Mouse (Mus musculus) E14TG2a.4 (cell line): ENCODE measurements at regions not wholly inside any gene's neighbourhood (a gene's known extent, or its start where the extent isn't known, plus 50 kb on each side); places are given as distances from the start of the nearest gene placed in this dataset.

Experiments
- H3K27me3 ChIP-seq: 2 replicates; pipeline ENCODE4 v1.6.1; 2014; ENCODE audit warnings: low read length, control low read depth; ENCODE audit not compliant: insufficient read depth
- H3K36me3 ChIP-seq: 2 replicates; pipeline ENCODE4 v1.6.1; 2014; ENCODE audit warnings: low read length, control low read depth; ENCODE audit not compliant: insufficient read depth
- H3K4me1 ChIP-seq: replicated peaks from 2 replicates; pipeline ENCODE4 v1.6.1; 2014; ENCODE audit warnings: low read depth, low read length, control low read depth
- H3K4me3 ChIP-seq: replicated peaks from 2 replicates; pipeline ENCODE4 v1.5.1; 2014; ENCODE audit warnings: mild to moderate bottlenecking, low read length
- H3K9me3 ChIP-seq: 2 replicates; pipeline ENCODE4 v1.6.1; 2014; ENCODE audit warnings: low read length, control low read depth
- CTCF ChIP-seq: conservative IDR thresholded peaks from 2 replicates; pipeline ENCODE4 v1.5.1; 2014; ENCODE audit warnings: low read length
- NANOG ChIP-seq: IDR thresholded peaks from 2 replicates; pipeline ENCODE4 v1.6.1; 2014; ENCODE audit warnings: borderline replicate concordance, low read length, mixed read lengths
- POU5F1 ChIP-seq: IDR thresholded peaks from 2 replicates; pipeline ENCODE4 v1.6.1; 2014; ENCODE audit warnings: low read length, borderline replicate concordance

DNA sequence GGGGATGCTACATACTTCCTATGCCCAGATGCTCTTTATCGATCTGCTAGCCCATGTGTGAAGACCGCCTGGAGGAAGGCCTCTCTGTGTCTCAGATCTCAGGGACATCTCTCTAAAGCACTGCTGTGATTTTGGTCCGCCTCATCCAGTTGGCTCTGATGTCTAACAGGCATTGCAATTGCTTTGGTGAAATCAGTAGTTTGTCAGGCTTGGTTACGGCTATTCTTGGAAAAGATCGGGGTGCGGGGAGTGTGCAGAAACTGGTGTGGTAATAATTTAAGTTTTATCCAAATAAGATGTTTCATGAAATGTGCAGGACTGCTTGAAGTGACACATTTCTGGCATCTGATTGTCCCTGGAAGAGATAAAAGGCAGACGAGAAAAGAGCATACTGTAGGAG is 117.9 kb downstream of the Gm12728 start:
- H3K27me3 ChIP-seq, result peaks cover 7% of the 10 kb centered on the region; the same call in 1 of the 2 replicates
- H3K4me1 ChIP-seq, result peaks cover 27% of the 10 kb centered on the region
- no peaks in the 10 kb centered on the region for H3K36me3 ChIP-seq
- peak overlapping the region; percentile 13; the same call in 1 of the 2 replicates for H3K4me3 ChIP-seq
- peaks cover 12% of the 10 kb centered on the region; the same call in 1 of the 2 replicates for H3K9me3 ChIP-seq
- no peak for TF ChIP-seq POU5F1
- TF ChIP-seq CTCF, result no peak
- TF ChIP-seq NANOG, result no peak

DNA sequence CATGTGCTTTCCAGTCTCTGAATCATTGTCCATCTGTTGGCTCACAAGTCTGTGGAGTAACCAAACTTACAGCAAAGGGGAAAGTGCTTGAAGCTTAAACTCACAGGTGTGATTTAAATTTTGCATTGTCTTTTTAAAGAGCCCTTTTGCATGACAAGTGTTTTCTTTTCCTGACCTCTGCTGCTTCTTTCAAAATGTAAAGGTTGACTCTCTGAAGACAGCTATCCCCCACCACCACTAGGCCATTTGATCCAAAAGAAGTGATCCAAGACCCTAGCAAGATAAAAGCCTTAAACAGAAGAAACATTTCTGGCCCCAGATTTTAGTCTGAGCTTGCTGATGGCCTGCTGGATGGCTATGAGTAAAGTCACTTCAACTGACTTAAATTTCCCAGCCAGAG is 118.6 kb downstream of the Gm12728 start:
- Histone ChIP-seq H3K4me1 (peaks cover 26% of the 10 kb centered on the region), H3K9me3 (peaks cover 12% of the 10 kb centered on the region; the same call in 1 of the 2 replicates), H3K27me3 (peaks cover 7% of the 10 kb centered on the region; the same call in 1 of the 2 replicates), H3K4me3 (no peak overlapping the region), H3K36me3 (no peaks in the 10 kb centered on the region)
- TF ChIP-seq POU5F1 (peak; percentile 44; the same call in 1 of the 2 replicates), CTCF (no peak), NANOG (peak; percentile 54; the same call in 1 of the 2 replicates)

DNA sequence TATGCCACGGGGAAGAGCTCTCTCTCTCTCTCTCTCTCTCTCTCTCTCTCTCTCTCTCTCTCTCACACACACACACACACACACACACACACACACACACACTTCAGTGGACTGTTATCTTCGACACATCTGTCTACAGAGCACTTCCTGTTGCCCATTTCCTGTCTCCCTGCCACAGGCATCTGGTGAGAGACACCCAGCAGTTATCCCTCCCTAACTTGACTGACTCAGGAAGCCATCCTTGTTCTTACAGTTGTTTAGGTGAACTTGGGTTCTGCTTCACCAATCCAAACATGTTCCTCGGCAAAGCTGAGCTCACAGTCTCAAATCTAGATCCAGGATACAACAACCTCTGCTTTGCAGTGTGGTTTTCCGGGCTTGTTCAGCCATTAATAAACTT is 119.6 kb downstream of the Gm12728 start:
- no peak for TF ChIP-seq NANOG
- no peak for TF ChIP-seq POU5F1
- no peak for TF ChIP-seq CTCF
- Histone ChIP-seq H3K9me3 (peaks cover 12% of the 10 kb centered on the region; the same call in 1 of the 2 replicates), H3K4me1 (peaks cover 24% of the 10 kb centered on the region), H3K27me3 (peaks cover 7% of the 10 kb centered on the region; the same call in 1 of the 2 replicates), H3K36me3 (no peaks in the 10 kb centered on the region), H3K4me3 (no peak overlapping the region)

DNA sequence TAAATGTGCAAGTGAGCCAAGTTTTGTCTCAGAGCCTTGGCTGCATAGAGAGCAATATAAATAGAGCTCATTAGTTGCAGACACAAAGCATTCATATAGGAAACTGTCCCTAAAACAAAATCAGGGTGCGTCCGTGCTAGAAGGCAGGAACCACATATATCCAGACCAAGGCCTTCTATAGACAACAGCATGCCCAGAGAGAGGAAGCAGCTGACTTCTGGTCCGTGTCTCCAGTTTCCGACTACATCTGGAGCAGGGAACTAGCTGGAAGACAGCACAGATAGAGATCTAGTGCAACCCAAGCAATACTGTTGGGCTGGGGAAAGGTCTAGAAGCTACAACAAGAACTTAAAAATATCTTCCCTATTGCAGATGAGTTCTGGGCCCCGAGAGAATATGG is 121.0 kb downstream of the Gm12728 start:
- H3K9me3 ChIP-seq, result peaks cover 12% of the 10 kb centered on the region; the same call in 1 of the 2 replicates

DNA sequence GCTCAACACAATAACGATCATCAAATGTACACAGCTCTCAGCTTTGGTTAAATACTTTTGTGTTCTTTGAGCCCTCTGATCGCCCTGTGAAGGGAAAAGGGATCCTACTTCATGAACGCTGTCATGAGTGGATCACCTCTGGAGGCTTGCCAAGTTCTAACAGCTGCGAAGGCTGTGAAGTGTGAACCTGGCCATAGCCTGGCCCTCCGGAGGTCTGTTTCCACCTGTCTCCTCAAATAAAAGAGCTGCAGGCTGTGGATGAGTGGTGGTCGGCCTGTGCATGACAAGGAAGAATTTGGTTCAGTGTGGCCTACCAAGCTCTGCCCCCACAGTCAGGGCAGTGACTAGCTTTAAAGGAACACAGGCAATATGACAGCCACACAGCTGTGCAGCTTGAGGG is 122.0 kb downstream of the Gm12728 start:
- no peaks in the 10 kb centered on the region for H3K36me3 ChIP-seq
- peaks cover 4% of the 10 kb centered on the region; the same call in 1 of the 2 replicates for H3K27me3 ChIP-seq
- TF ChIP-seq CTCF (no peak), POU5F1 (no peak)
- peaks cover 5% of the 10 kb centered on the region; the same call in 1 of the 2 replicates for H3K9me3 ChIP-seq
- H3K4me1 ChIP-seq, result peaks cover 24% of the 10 kb centered on the region
- H3K4me3 ChIP-seq, result no peak overlapping the region

More for the DNA sequence above, 121.0 kb downstream of the Gm12728 start:
- Histone ChIP-seq H3K4me1 (peaks cover 24% of the 10 kb centered on the region), H3K27me3 (peaks cover 7% of the 10 kb centered on the region; the same call in 1 of the 2 replicates), H3K4me3 (no peak overlapping the region), H3K36me3 (no peaks in the 10 kb centered on the region)
- no peak for TF ChIP-seq POU5F1
- TF ChIP-seq NANOG, result no peak
- no peak for TF ChIP-seq CTCF

DNA sequence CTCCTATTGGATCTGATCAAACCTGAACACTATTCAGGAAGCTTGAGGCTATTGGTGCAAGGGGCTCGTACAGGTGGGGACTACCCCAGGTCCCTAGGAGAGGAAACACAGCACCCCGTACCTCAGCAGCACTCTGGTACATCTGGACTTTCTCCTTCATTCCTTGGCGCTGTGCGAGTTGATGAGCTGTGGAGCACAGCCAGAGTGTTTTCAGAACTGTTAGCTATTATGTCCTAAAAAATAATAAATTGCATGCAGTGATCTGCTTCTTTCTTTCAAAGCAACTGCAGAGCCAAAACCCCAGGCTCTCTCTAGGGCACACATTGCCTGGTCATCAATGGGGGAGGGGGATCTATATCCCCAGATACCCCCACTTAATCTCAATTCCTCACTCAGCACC is 122.6 kb downstream of the Gm12728 start:
- peaks cover 22% of the 10 kb centered on the region for H3K4me1 ChIP-seq
- no peaks in the 10 kb centered on the region for H3K36me3 ChIP-seq
- H3K9me3 ChIP-seq, result no peaks in the 10 kb centered on the region
- H3K27me3 ChIP-seq, result peaks cover 4% of the 10 kb centered on the region; the same call in 1 of the 2 replicates
- H3K4me3 ChIP-seq, result no peak overlapping the region
- TF ChIP-seq POU5F1 (no peak), NANOG (no peak), CTCF (no peak)

DNA sequence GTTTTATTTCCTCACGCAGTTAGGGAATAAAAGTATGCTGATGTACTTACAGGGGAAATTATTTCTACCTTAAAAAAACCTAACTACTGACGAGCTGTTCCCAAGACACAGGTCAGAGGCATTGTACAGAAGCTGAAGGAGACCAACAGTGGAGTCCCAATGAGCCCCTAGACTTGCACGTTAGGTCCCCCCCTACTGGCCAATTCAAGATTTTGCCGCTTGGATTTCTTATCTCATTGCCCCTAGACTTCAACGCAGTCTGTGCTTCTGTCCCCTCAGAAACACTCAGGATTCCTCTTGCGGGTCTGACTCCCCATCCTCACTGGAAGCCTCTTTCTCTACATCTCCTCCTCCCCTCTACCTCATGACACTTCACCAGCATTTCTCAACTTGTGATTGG is 125.3 kb downstream of the Gm12728 start:
- Histone ChIP-seq H3K4me3 (no peak overlapping the region), H3K36me3 (no peaks in the 10 kb centered on the region), H3K27me3 (peaks cover 4% of the 10 kb centered on the region; the same call in 1 of the 2 replicates), H3K4me1 (no peaks in the 10 kb centered on the region), H3K9me3 (no peaks in the 10 kb centered on the region)
- no peak for TF ChIP-seq NANOG
- TF ChIP-seq CTCF, result peak; percentile 61

DNA sequence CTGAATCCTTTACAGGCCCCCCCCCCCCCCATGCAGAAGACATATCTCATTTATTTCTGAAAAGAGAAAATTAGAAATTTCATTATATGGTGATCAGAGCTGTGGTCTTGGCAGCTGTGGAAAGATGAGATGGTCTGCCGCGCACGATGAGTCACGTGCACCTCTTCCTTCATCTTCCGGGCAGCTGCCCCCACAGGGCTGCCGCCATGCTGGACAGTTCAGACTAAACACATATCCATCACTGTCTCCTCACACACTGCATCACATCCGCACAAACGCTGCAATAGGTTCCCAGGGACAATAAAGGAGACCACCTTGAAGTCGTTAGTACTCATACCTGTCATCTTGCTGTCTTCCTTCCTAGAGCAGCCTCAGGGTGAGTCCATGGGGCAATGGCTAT is 126.6 kb downstream of the Gm12728 start:
- TF ChIP-seq POU5F1 (no peak), CTCF (no peak), NANOG (no peak)
- Histone ChIP-seq H3K4me1 (no peaks in the 10 kb centered on the region), H3K4me3 (no peak overlapping the region), H3K36me3 (no peaks in the 10 kb centered on the region), H3K9me3 (no peaks in the 10 kb centered on the region), H3K27me3 (peaks cover 4% of the 10 kb centered on the region; the same call in 1 of the 2 replicates)

DNA sequence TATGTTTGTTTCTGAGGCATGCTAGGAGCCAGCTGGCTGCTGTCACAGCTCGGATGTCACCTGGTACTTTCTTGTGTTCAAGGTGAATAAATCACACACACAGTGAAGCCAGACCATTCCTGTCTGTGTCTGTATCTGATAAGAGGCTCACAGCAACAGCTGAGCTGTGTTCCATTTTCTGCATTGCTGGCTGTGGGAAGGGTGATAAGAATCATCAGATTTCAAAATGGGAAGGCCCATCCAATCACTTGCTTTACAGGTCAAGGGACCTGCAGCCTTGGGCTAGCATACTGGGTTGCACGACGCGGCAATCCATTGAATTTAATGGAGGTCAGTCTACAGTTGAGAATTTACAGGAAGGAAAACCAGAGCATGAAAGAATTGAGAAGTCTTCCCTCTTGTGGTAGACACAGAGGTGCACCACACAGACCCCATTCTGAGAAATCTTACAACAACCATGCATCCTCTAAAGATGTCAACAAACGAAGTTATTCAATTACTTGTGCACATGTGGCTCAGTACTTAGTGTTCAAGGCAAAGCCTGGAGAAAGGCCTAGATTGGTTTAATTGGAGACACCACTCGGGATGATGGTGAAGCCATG is 135.2 kb downstream of the Gm12728 start:
- Histone ChIP-seq H3K4me1 (no peaks in the 10 kb centered on the region), H3K9me3 (peaks cover 19% of the 10 kb centered on the region), H3K4me3 (no peak overlapping the region), H3K27me3 (no peaks in the 10 kb centered on the region), H3K36me3 (no peaks in the 10 kb centered on the region)
- TF ChIP-seq NANOG (no peak), POU5F1 (no peak), CTCF (no peak)
